Mouse (Mus musculus): ENCODE data around the gene Sigirr.

Sigirr gene

GRCm38 (mm10) chr7:141060426-141061242, 39.7 kb downstream of the Sigirr start, which contains the start of gene B4galnt4:
B4galnt4 (plus strand) TSS chr7:141061104.
- DNase-seq (ENCODE audit: low spot score), result peak; percentile 48

- DNase-seq (ENCODE audit: low spot score), result no peak
Measured at GRCm38 (mm10) chr7:141059929-141060328, 40.4 kb downstream of the Sigirr start.

GRCm38 (mm10) chr7:141058601-141059341, 41.6 kb downstream of the Sigirr start:
- DNase-seq (ENCODE audit: low spot score), result no peak

- no peak for DNase-seq (ENCODE audit: low spot score)
Measured at GRCm38 (mm10) chr7:141057541-141057940, 42.8 kb downstream of the Sigirr start.

GRCm38 (mm10) chr7:141056976-141057375, 43.4 kb downstream of the Sigirr start:
- no peak for DNase-seq (ENCODE audit: low spot score)

- DNase-seq (ENCODE audit: low spot score), result no peak
Measured at GRCm38 (mm10) chr7:141055785-141056184, 44.6 kb downstream of the Sigirr start.

GRCm38 (mm10) chr7:141052421-141052820, 48.0 kb downstream of the Sigirr start:
- DNase-seq (ENCODE audit: low spot score), result no peak

- no peak for DNase-seq (ENCODE audit: low spot score)
Measured at GRCm38 (mm10) chr7:141052016-141052415, 48.4 kb downstream of the Sigirr start.

- DNase-seq (ENCODE audit: low spot score), result no peak
Measured at GRCm38 (mm10) chr7:141051060-141051685, 49.2 kb downstream of the Sigirr start.

GRCm38 (mm10) chr7:141049326-141049725, 51.0 kb downstream of the Sigirr start:
- DNase-seq (ENCODE audit: low spot score), result no peak

- DNase-seq (ENCODE audit: low spot score), result peak; percentile 76
Measured at GRCm38 (mm10) chr7:141048226-141049218, 51.9 kb downstream of the Sigirr start.

- DNase-seq (ENCODE audit: low spot score), result peak; percentile 80
Measured at GRCm38 (mm10) chr7:141047581-141048225, 52.7 kb downstream of the Sigirr start.

- no peak for DNase-seq (ENCODE audit: low spot score)
Measured at GRCm38 (mm10) chr7:141046931-141047580, 53.3 kb downstream of the Sigirr start.

- no peak for DNase-seq (ENCODE audit: low spot score)
Measured at GRCm38 (mm10) chr7:141042539-141042938, 57.8 kb downstream of the Sigirr start.

- DNase-seq (ENCODE audit: low spot score), result peak; percentile 72
Measured at GRCm38 (mm10) chr7:141041661-141042060, 58.7 kb downstream of the Sigirr start.

All from ovary, adult 18-20 months (tissue).